Mouse (Mus musculus): ENCODE measurements around the gene Larp7. TPM values are rescaled to one million over a fixed set of nuclear protein-coding genes. Genes with fewer than 3 reads are reported as not detected.

The Larp7 gene
- 23.7 and 27.5 TPM in 2 replicates for total RNA-seq (2023)

GRCm38 (mm10) chr3:127552973-127553719 is at the start of gene Larp7, which contains the start of gene Zgrf1:
Larp7 (minus strand) TSS chr3:127553349.
Zgrf1 (plus strand) TSS chr3:127553489.

DNA sequence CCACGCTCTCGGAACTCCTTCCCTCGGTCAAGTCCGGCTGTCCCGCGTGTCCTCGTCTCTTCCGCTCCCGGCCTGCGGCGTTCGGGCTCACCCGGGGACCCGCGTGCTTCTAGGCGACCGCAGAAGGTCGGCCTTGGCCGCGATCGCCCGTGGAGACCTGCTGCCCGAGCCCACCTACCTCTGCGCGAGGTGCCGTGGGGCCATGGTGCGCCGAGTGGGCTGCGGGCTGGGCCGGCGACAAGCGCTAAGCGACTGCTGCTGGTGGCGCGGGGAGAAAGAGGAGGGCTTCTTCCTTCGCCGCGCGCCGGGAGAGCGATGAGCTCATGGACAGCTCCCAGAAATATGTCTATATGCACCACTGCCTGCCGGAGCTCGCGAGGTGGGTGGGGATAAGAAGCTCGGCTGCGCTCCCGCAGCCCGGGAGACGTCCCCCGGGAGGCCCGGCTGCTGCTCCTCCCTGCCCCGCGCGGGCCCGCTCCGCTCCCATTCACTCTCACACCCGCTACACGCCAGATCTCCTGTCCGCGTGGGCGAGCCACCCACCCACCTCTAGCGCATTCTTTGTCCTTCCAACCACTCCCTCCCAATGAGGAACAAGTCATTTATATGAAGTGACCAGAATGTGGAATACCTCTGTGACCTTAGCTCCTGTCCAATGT is 54.3 kb downstream of the Larp7 start, which contains the start of gene Ank2:
TSS of gene Ank2 (minus strand) at position 609 of the 659 bp plus-strand sequence.

Other genes starting within 250 kb of the Larp7 start
- gene Ank2, start 54.0 kb downstream of the Larp7 start, total RNA-seq (2023) = 2.3 and 3.5 TPM in 2 replicates
- gene Zgrf1, start 140 bp upstream of the Larp7 start, total RNA-seq (2023) = 12.9 and 19.5 TPM in 2 replicates
- not detected in 2 replicates for gene Neurog2, start 79.8 kb upstream of the Larp7 start, total RNA-seq (2023)
- gene Alpk1, start 227.2 kb upstream of the Larp7 start, total RNA-seq (2023) = 42.8 and 66.2 TPM in 2 replicates
- gene Tifa, start 236.5 kb upstream of the Larp7 start, total RNA-seq (2023) = 29.2 and 38.3 TPM in 2 replicates